Mouse (Mus musculus) forebrain, embryonic 12.5 days (tissue): Measurements from ENCODE around the gene Mapkbp1. TPM values are rescaled to one million over a fixed set of nuclear protein-coding genes. Genes with fewer than 3 reads are reported as not detected.

ENCODE experiments used
- ATAC-seq: fragments of 200-750 bp; cut with Nextera tagmentation; 2 replicates; pipeline ENCODE4 v1.8.0; 2017; ENCODE audit warnings: moderate TSS enrichment; ENCODE audit not compliant: low FRiP score
- H3K27ac ChIP-seq: fragments of 300-500 bp; sonication (generic); 2 replicates; pipeline ENCODE4 v1.5.1; 2016; ENCODE audit warnings: mild to moderate bottlenecking
- H3K27me3 ChIP-seq: fragments of 300-500 bp; sonication (generic); 2 replicates; pipeline ENCODE4 v1.6.1; 2016; ENCODE audit warnings: mild to moderate bottlenecking
- H3K36me3 ChIP-seq: fragments of 300-500 bp; sonication (generic); replicated peaks from 2 replicates; pipeline ENCODE4 v1.6.1; 2016; ENCODE audit warnings: mild to moderate bottlenecking
- H3K4me1 ChIP-seq: fragments of 300-500 bp; sonication (generic); 2 replicates; pipeline ENCODE4 v1.6.1; 2016
- H3K4me2 ChIP-seq: fragments of 300-500 bp; sonication (generic); 2 replicates; pipeline ENCODE4 v1.6.1; 2016; ENCODE audit warnings: mild to moderate bottlenecking, moderate library complexity
- H3K4me3 ChIP-seq: fragments of 300-500 bp; sonication (generic); replicated peaks from 2 replicates; pipeline ENCODE4 v1.5.1; 2016; ENCODE audit warnings: mild to moderate bottlenecking
- H3K9ac ChIP-seq: fragments of 300-500 bp; sonication (generic); 2 replicates; pipeline ENCODE4 v1.6.1; 2016; ENCODE audit warnings: mild to moderate bottlenecking
- H3K9me3 ChIP-seq: fragments of 300-500 bp; sonication (generic); 2 replicates; pipeline ENCODE4 v1.6.1; 2016
- WGBS: fragments of 180-500 bp; shearing (Covaris S2); methylation state at CpG from one replicate; pipeline ENCODE4 v1.1.7; 2016; 5-methylcytosine and 5-hydroxymethylcytosine counted together
- polyA plus RNA-seq: library from polyadenylated mRNA; unstranded; fragments of >200 nt; fragmentation: Nextera tagmentation; extraction: Ambion mirVana; gene quantifications from 2 replicates; pipeline ENCODE4 v1.2.1, GENCODE M21; 2016

Gene Mapkbp1
- polyA plus RNA-seq, 1 experiment from 2014 or later = 4.6 TPM

GRCm38 (mm10) chr2:119994839-119995238, 22.3 kb downstream of the Mapkbp1 start:
- 0 out of 2 replicates have a peak, but pooled peaks cover 2% of the 10 kb centered on the region for H3K36me3 ChIP-seq
- H3K4me3 ChIP-seq = no peak overlapping the region
- H3K9ac ChIP-seq = no peak overlapping the region
- WGBS = 92% methylated on average over 6 of the region's 6 CpGs
- no peaks in the 10 kb centered on the region for H3K4me1 ChIP-seq
- no peak overlapping the region for H3K27ac ChIP-seq
- no peak overlapping the region for H3K4me2 ChIP-seq
- no peaks in the 10 kb centered on the region for H3K27me3 ChIP-seq
- H3K9me3 ChIP-seq = no peaks in the 10 kb centered on the region
- no peak for ATAC-seq

GRCm38 (mm10) chr2:119995391-119996281, 23.1 kb downstream of the Mapkbp1 start:
- peak overlapping the region; percentile 31; the same call in 1 of the 2 replicates for H3K27ac ChIP-seq
- H3K27me3 ChIP-seq = no peaks in the 10 kb centered on the region
- no peaks in the 10 kb centered on the region for H3K4me1 ChIP-seq
- H3K4me2 ChIP-seq = no peak overlapping the region
- no peak overlapping the region for H3K9ac ChIP-seq
- 72% methylated on average over 9 of the region's 9 CpGs for WGBS
- H3K9me3 ChIP-seq = no peaks in the 10 kb centered on the region
- ATAC-seq = no peak
- 0 out of 2 replicates have a peak, but pooled peaks cover 2% of the 10 kb centered on the region for H3K36me3 ChIP-seq
- no peak overlapping the region for H3K4me3 ChIP-seq

- Histone ChIP-seq H3K4me3 (no peak overlapping the region), H3K4me2 (no peak overlapping the region), H3K36me3 (0 out of 2 replicates have a peak, but pooled peaks cover 2% of the 10 kb centered on the region), H3K9ac (no peak overlapping the region), H3K9me3 (no peaks in the 10 kb centered on the region), H3K27me3 (no peaks in the 10 kb centered on the region), H3K4me1 (no peaks in the 10 kb centered on the region), H3K27ac (no peak overlapping the region)
- ATAC-seq = no peak
- WGBS = 92% methylated on average over 4 of the region's 4 CpGs
These were observed 24.9 kb downstream of the Mapkbp1 start for GRCm38 (mm10) chr2:119997354-119997753.

GRCm38 (mm10) chr2:119999731-120000130, 27.2 kb downstream of the Mapkbp1 start:
- no peak overlapping the region for H3K4me3 ChIP-seq
- no peaks in the 10 kb centered on the region for H3K27me3 ChIP-seq
- H3K4me1 ChIP-seq = no peaks in the 10 kb centered on the region
- 90% methylated on average over 2 of the region's 2 CpGs for WGBS
- H3K36me3 ChIP-seq = 0 out of 2 replicates have a peak, but pooled peaks cover 2% of the 10 kb centered on the region
- ATAC-seq = no peak
- no peak overlapping the region for H3K4me2 ChIP-seq
- no peak overlapping the region for H3K27ac ChIP-seq
- no peaks in the 10 kb centered on the region for H3K9me3 ChIP-seq
- no peak overlapping the region for H3K9ac ChIP-seq

- Histone ChIP-seq H3K4me2 (no peak overlapping the region), H3K36me3 (0 out of 2 replicates have a peak, but pooled peaks cover 2% of the 10 kb centered on the region), H3K27ac (no peak overlapping the region), H3K4me3 (no peak overlapping the region), H3K4me1 (no peaks in the 10 kb centered on the region), H3K9me3 (no peaks in the 10 kb centered on the region), H3K9ac (no peak overlapping the region), H3K27me3 (no peaks in the 10 kb centered on the region)
- WGBS = 84% methylated on average over 3 of the region's 3 CpGs
- no peak for ATAC-seq
These were observed 28.5 kb downstream of the Mapkbp1 start for GRCm38 (mm10) chr2:120000882-120001584.

GRCm38 (mm10) chr2:120001956-120002355, 29.5 kb downstream of the Mapkbp1 start:
- WGBS = 81% methylated on average over 4 of the region's 4 CpGs
- H3K36me3 ChIP-seq = 0 out of 2 replicates have a peak, but pooled peaks cover 2% of the 10 kb centered on the region
- ATAC-seq = no peak
- H3K4me2 ChIP-seq = no peak overlapping the region
- H3K9ac ChIP-seq = no peak overlapping the region
- H3K9me3 ChIP-seq = no peaks in the 10 kb centered on the region
- H3K27ac ChIP-seq = no peak overlapping the region
- H3K4me3 ChIP-seq = no peak overlapping the region
- H3K27me3 ChIP-seq = no peaks in the 10 kb centered on the region
- no peaks in the 10 kb centered on the region for H3K4me1 ChIP-seq

- Histone ChIP-seq H3K9ac (no peak overlapping the region), H3K36me3 (0 out of 2 replicates have a peak, but pooled peaks cover 2% of the 10 kb centered on the region), H3K4me3 (no peak overlapping the region), H3K4me1 (no peaks in the 10 kb centered on the region), H3K27ac (no peak overlapping the region), H3K4me2 (no peak overlapping the region), H3K27me3 (no peaks in the 10 kb centered on the region), H3K9me3 (no peaks in the 10 kb centered on the region)
- ATAC-seq = no peak
- 85% methylated on average over 2 of the region's 2 CpGs for WGBS
These were observed 31.5 kb downstream of the Mapkbp1 start for GRCm38 (mm10) chr2:120003970-120004369.

- Histone ChIP-seq H3K9me3 (no peaks in the 10 kb centered on the region), H3K9ac (no peak overlapping the region), H3K4me2 (no peak overlapping the region), H3K4me3 (no peak overlapping the region), H3K27me3 (no peaks in the 10 kb centered on the region), H3K27ac (no peak overlapping the region), H3K36me3 (no peaks in the 10 kb centered on the region), H3K4me1 (no peaks in the 10 kb centered on the region)
- 90% methylated on average over 7 of the region's 7 CpGs for WGBS
- ATAC-seq = no peak
These were observed 34.2 kb downstream of the Mapkbp1 start for GRCm38 (mm10) chr2:120006696-120007095.

GRCm38 (mm10) chr2:120007680-120008210, 35.2 kb downstream of the Mapkbp1 start:
- H3K27me3 ChIP-seq = no peaks in the 10 kb centered on the region
- H3K9me3 ChIP-seq = no peaks in the 10 kb centered on the region
- no peaks in the 10 kb centered on the region for H3K4me1 ChIP-seq
- no peak for ATAC-seq
- H3K36me3 ChIP-seq = peaks cover 3% of the 10 kb centered on the region; the same call in 1 of the 2 replicates
- H3K27ac ChIP-seq = 0 out of 2 replicates have a peak overlapping the region, but pooled peaks have one; percentile 8
- no peak overlapping the region for H3K4me3 ChIP-seq
- no peak overlapping the region for H3K4me2 ChIP-seq
- no peak overlapping the region for H3K9ac ChIP-seq
- 81% methylated on average over 4 of the region's 4 CpGs for WGBS

- peaks cover 6% of the 10 kb centered on the region for H3K36me3 ChIP-seq
- no peak for ATAC-seq
- no peaks in the 10 kb centered on the region for H3K4me1 ChIP-seq
- H3K9me3 ChIP-seq = no peaks in the 10 kb centered on the region
- H3K27ac ChIP-seq = no peak overlapping the region
- WGBS = 82% methylated on average over 4 of the region's 4 CpGs
- H3K27me3 ChIP-seq = no peaks in the 10 kb centered on the region
- no peak overlapping the region for H3K9ac ChIP-seq
- no peak overlapping the region for H3K4me2 ChIP-seq
- H3K4me3 ChIP-seq = no peak overlapping the region
These were observed 36.2 kb downstream of the Mapkbp1 start for GRCm38 (mm10) chr2:120008672-120009071.

GRCm38 (mm10) chr2:120011462-120012200, 39.1 kb downstream of the Mapkbp1 start:
- H3K4me1 ChIP-seq = no peaks in the 10 kb centered on the region
- H3K27me3 ChIP-seq = no peaks in the 10 kb centered on the region
- H3K9ac ChIP-seq = no peak overlapping the region
- H3K9me3 ChIP-seq = no peaks in the 10 kb centered on the region
- H3K27ac ChIP-seq = no peak overlapping the region
- ATAC-seq = no peak
- 84% methylated on average over 8 of the region's 8 CpGs for WGBS
- peaks cover 16% of the 10 kb centered on the region for H3K36me3 ChIP-seq
- H3K4me2 ChIP-seq = no peak overlapping the region
- H3K4me3 ChIP-seq = no peak overlapping the region

- Histone ChIP-seq H3K4me2 (no peak overlapping the region), H3K4me3 (no peak overlapping the region), H3K27me3 (no peaks in the 10 kb centered on the region), H3K9me3 (no peaks in the 10 kb centered on the region), H3K4me1 (no peaks in the 10 kb centered on the region), H3K36me3 (peaks cover 29% of the 10 kb centered on the region), H3K9ac (no peak overlapping the region), H3K27ac (no peak overlapping the region)
- 87% methylated on average over 13 of the region's 13 CpGs for WGBS
- ATAC-seq = no peak
These were observed 40.4 kb downstream of the Mapkbp1 start for GRCm38 (mm10) chr2:120012924-120013323.
